Mouse (Mus musculus) neural tube, embryonic 11.5 days (tissue): ENCODE measurements at regions not wholly inside any gene's neighbourhood (a gene's known extent, or its start where the extent isn't known, plus 50 kb on each side); places are given as distances from the start of the nearest gene placed in this dataset.

ENCODE experiments used
- ATAC-seq: fragments of 200-750 bp; cut with Nextera tagmentation; 2 replicates; pipeline ENCODE4 v1.8.0; 2017; ENCODE audit warnings: moderate number of reproducible peaks, mild to moderate bottlenecking, moderate TSS enrichment, moderate library complexity; ENCODE audit not compliant: insufficient read depth, low FRiP score, low TSS enrichment
- DNase-seq: peaks from one replicate; pipeline ENCODE4 v3.0.0-alpha.2; 2015; ENCODE audit warnings: low spot score
- H3K27ac ChIP-seq: fragments of 300-500 bp; sonication (generic); 2 replicates; pipeline ENCODE4 v1.5.1; 2014; ENCODE audit warnings: low read depth, mild to moderate bottlenecking, low read length
- H3K27me3 ChIP-seq: fragments of 300-500 bp; sonication (generic); 2 replicates; pipeline ENCODE4 v1.6.1; 2014; ENCODE audit warnings: mild to moderate bottlenecking, low read length, mixed read lengths; ENCODE audit not compliant: control insufficient read depth, insufficient read depth
- H3K36me3 ChIP-seq: fragments of 300-500 bp; sonication (generic); 2 replicates; pipeline ENCODE4 v1.6.1; 2014; ENCODE audit warnings: mild to moderate bottlenecking, low read length, moderate library complexity, mixed read lengths; ENCODE audit not compliant: control insufficient read depth, insufficient read depth
- H3K4me1 ChIP-seq: fragments of 300-500 bp; sonication (generic); 2 replicates; pipeline ENCODE4 v1.6.1; 2014; ENCODE audit warnings: low read length, mixed read lengths; ENCODE audit not compliant: control insufficient read depth, insufficient read depth
- H3K4me2 ChIP-seq: fragments of 300-500 bp; sonication (generic); 2 replicates; pipeline ENCODE4 v1.6.1; 2014; ENCODE audit warnings: low read depth, mild to moderate bottlenecking, moderate library complexity
- H3K4me3 ChIP-seq: fragments of 300-500 bp; sonication (generic); 2 replicates; pipeline ENCODE4 v1.5.1; 2014; ENCODE audit warnings: low read depth, low read length
- H3K9ac ChIP-seq: fragments of 300-500 bp; sonication (generic); 2 replicates; pipeline ENCODE4 v1.6.1; 2014; ENCODE audit warnings: mild to moderate bottlenecking, low read length
- H3K9me3 ChIP-seq: fragments of 300-500 bp; sonication (generic); 2 replicates; pipeline ENCODE4 v1.6.1; 2016; ENCODE audit warnings: low read length; ENCODE audit not compliant: control insufficient read depth
- WGBS: fragments of 180-500 bp; shearing (Covaris S2); extraction: QIAGEN DNeasy Blood & Tissue Kit; methylation state at CpG from one replicate; pipeline ENCODE4 v1.1.7; 2014; 5-methylcytosine and 5-hydroxymethylcytosine counted together

DNA sequence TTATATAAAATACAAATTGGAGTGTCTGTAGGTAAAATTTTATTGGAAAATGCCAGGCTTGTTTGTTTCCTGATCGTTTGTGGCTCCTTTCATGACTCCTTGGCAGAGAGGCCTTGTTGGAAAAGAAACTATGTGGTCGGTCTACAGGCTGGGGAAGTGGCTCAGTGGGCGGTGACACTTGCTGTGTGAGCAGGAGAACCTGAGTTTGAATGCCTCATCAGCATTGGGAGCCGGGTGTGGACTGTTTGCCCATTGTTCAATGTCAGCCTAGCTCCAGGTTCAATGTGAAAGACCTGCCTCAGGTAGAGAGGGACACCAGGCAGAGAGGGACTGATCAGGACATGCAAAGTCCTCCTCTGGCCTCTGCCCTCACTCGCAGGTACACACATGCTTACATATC is 235.4 kb downstream of the Tle3 start:
- H3K9ac ChIP-seq, result no peak overlapping the region
- no peaks in the 10 kb centered on the region for H3K4me1 ChIP-seq
- H3K4me2 ChIP-seq, result no peak overlapping the region
- WGBS, result 84% methylated on average over 5 of the region's 5 CpGs
- no peaks in the 10 kb centered on the region for H3K27me3 ChIP-seq
- no peak overlapping the region for H3K4me3 ChIP-seq
- H3K27ac ChIP-seq, result no peak overlapping the region
- ATAC-seq, result no peak
- no peaks in the 10 kb centered on the region for H3K36me3 ChIP-seq
- H3K9me3 ChIP-seq, result no peaks in the 10 kb centered on the region
- DNase-seq, result no peak

- Histone ChIP-seq H3K27me3 (no peaks in the 10 kb centered on the region), H3K27ac (no peak overlapping the region), H3K9me3 (no peaks in the 10 kb centered on the region), H3K9ac (no peak overlapping the region), H3K4me2 (no peak overlapping the region), H3K36me3 (no peaks in the 10 kb centered on the region), H3K4me3 (no peak overlapping the region), H3K4me1 (no peaks in the 10 kb centered on the region)
- no peak for DNase-seq
- ATAC-seq, result no peak
- WGBS, result 64% methylated on average over 7 of the region's 7 CpGs
These were observed 230.3 kb downstream of the Tle3 start for GRCm38 (mm10) chr9:61602353-61602978.

- no peak overlapping the region for H3K4me2 ChIP-seq
- no peak overlapping the region for H3K4me3 ChIP-seq
- WGBS, result 86% methylated on average over 6 of the region's 6 CpGs
- no peaks in the 10 kb centered on the region for H3K9me3 ChIP-seq
- no peaks in the 10 kb centered on the region for H3K27me3 ChIP-seq
- no peaks in the 10 kb centered on the region for H3K4me1 ChIP-seq
- ATAC-seq, result no peak
- H3K36me3 ChIP-seq, result no peaks in the 10 kb centered on the region
- DNase-seq, result no peak
- no peak overlapping the region for H3K27ac ChIP-seq
- H3K9ac ChIP-seq, result no peak overlapping the region
These were observed 229.7 kb downstream of the Tle3 start for GRCm38 (mm10) chr9:61601911-61602310.

DNA sequence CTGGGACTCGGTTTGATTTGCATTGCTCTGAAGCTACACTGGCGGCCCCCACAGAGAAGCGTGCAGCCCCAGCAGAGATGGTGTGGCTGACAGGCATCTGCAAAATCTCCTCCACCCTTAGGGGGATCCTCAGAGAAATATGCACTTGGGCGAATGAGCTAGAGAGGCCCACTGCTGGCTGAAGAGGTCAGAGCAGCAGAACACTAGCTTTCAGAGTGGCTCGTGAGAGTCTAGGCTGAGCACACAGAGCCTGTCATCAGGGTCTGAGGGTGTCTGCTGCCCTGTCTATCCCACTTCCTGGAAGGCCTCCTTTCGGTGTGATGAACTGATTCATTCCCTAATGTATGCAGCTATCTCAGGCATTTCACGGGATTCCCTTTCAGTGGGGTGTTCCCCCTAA is 225.1 kb downstream of the Tle3 start:
- 18% methylated on average over 7 of the region's 7 CpGs for WGBS
- Histone ChIP-seq H3K9me3 (no peaks in the 10 kb centered on the region), H3K4me1 (no peaks in the 10 kb centered on the region), H3K36me3 (no peaks in the 10 kb centered on the region), H3K4me3 (no peak overlapping the region), H3K9ac (no peak overlapping the region), H3K27ac (no peak overlapping the region), H3K27me3 (no peaks in the 10 kb centered on the region), H3K4me2 (no peak overlapping the region)
- no peak for ATAC-seq
- DNase-seq, result no peak

- no peaks in the 10 kb centered on the region for H3K9me3 ChIP-seq
- no peaks in the 10 kb centered on the region for H3K36me3 ChIP-seq
- H3K27ac ChIP-seq, result no peak overlapping the region
- no peak overlapping the region for H3K4me2 ChIP-seq
- H3K4me3 ChIP-seq, result no peak overlapping the region
- H3K9ac ChIP-seq, result no peak overlapping the region
- H3K27me3 ChIP-seq, result no peaks in the 10 kb centered on the region
- H3K4me1 ChIP-seq, result no peaks in the 10 kb centered on the region
- DNase-seq (no peak), ATAC-seq (no peak)
- 57% methylated on average over 17 of the region's 17 CpGs for WGBS
These were observed 224.4 kb downstream of the Tle3 start for GRCm38 (mm10) chr9:61596410-61597108.

- 76% methylated on average over 9 of the region's 9 CpGs for WGBS
- Histone ChIP-seq H3K27me3 (no peaks in the 10 kb centered on the region), H3K4me2 (no peak overlapping the region), H3K4me1 (no peaks in the 10 kb centered on the region), H3K36me3 (no peaks in the 10 kb centered on the region), H3K9ac (no peak overlapping the region), H3K27ac (no peak overlapping the region), H3K9me3 (no peaks in the 10 kb centered on the region), H3K4me3 (no peak overlapping the region)
- no peak for DNase-seq
- ATAC-seq, result no peak
These were observed 223.2 kb downstream of the Tle3 start for GRCm38 (mm10) chr9:61595170-61595967.

DNA sequence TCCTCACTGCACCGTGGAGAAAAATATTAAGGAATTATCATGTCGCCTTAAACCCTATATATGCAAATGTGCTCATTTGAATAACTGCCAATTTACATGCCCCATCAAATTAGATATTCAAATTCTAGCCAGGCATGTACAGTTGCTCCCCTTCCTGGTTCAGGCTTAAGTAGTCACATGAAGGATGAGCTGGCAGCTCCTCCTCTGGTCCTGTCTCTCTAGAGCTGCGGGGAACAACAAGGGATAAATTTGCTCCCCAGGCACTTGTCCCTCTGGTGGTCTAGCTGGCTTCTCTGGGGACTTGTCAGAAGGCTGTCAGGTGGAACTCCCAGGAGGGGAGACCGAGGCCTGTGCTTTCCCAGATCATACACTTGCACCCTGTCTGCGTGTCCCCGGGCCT is 221.8 kb downstream of the Tle3 start:
- Histone ChIP-seq H3K9me3 (no peaks in the 10 kb centered on the region), H3K4me3 (no peak overlapping the region), H3K9ac (no peak overlapping the region), H3K27ac (no peak overlapping the region), H3K36me3 (no peaks in the 10 kb centered on the region), H3K27me3 (no peaks in the 10 kb centered on the region), H3K4me2 (no peak overlapping the region), H3K4me1 (no peaks in the 10 kb centered on the region)
- ATAC-seq (no peak), DNase-seq (no peak)
- 86% methylated on average over 6 of the region's 6 CpGs for WGBS

DNA sequence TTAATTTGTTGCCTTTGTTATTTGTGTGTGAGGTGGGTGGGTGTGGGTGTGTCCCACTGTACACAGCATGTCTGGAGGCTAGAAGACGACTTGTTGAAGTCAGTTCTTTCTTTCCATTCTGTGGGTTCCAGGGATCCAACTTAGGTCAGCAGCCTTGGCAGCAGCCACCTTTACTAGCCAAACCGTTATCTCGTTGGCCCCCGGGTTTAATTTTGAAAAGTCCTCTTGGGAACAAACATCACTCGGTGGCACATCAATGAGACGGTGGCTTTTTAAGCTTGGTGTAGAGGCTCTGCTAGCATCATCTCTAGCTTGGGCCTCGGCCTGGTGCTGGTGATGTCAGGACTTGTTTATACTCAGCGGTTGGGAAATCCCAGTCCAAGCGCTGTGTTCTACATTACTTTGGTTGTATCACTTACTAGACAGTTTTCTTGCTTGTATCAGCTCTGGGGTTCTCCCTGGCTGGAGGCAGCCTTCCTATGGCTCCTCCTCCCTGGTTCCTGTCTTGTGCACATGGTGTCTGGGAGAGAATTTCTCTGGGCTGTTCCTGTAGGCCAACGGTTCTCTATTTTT is 217.6 kb downstream of the Tle3 start:
- WGBS, result 92% methylated on average over 10 of the region's 10 CpGs
- Histone ChIP-seq H3K36me3 (no peaks in the 10 kb centered on the region), H3K4me2 (no peak overlapping the region), H3K27me3 (no peaks in the 10 kb centered on the region), H3K9ac (no peak overlapping the region), H3K9me3 (no peaks in the 10 kb centered on the region), H3K4me1 (no peaks in the 10 kb centered on the region), H3K4me3 (no peak overlapping the region), H3K27ac (no peak overlapping the region)
- ATAC-seq, result no peak
- no peak for DNase-seq
